Mouse (Mus musculus): ENCODE data around the gene N6amt1. TPM values are rescaled to one million over a fixed set of nuclear protein-coding genes. Genes with fewer than 3 reads are reported as not detected.

The N6amt1 gene
- polyA plus RNA-seq, 1 experiment from 2014 or later, result 27.5 TPM

DNA sequence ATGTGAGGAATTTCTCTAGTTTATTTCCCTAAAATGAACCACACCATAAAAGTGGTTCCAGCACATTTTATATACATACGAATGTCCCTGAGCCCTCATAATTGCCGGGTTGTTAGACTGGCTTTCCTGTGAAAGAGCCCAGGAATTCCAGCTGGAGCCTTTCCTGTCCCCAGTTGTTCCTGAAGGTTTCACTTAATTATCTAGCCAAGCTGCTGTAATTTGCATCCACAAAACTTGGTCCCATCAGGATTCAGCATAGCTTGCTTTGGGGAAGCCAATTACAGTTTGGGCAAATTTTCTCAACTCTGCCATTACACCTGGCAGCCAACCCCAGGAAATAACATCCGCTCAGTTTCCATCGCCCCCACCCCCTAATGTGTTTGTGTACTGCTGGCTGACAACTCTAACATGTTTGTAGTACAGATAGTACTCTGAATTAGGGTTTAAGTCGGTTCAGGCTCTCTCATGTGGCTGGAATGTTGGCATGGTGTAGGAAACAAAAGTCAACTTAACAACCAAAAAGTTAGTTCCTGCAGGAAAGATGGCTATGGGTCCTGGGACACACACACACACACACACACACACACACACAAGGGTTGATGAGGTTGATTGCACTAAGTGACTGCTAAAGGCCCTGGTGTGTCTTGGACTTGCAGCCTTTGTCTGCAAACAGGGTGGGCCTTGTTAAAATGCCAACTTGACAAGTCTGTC is 34.3 kb upstream of the N6amt1 start:
- Histone ChIP-seq H3K27ac (ENCODE audit: low read depth) (0 out of 2 replicates have a peak overlapping the region, but pooled peaks have one; percentile 24), H3K9me3 (ENCODE audit: low read depth, low read length) (no peaks in the 10 kb centered on the region), H3K4me2 (no peak overlapping the region), H3K9ac (no peak overlapping the region), H3K4me3 (ENCODE audit: low read depth, low read length) (no peak overlapping the region), H3K4me1 (ENCODE audit: insufficient read depth) (no peaks in the 10 kb centered on the region), H3K27me3 (ENCODE audit: insufficient read depth, low read length) (no peaks in the 10 kb centered on the region), H3K36me3 (ENCODE audit: insufficient read depth) (no peaks in the 10 kb centered on the region)
- 48% methylated on average over 5 of the region's 5 CpGs for WGBS
- DNase-seq (peak; percentile 54), ATAC-seq (ENCODE audit: insufficient read depth) (peak; percentile 58)
- TF ChIP-seq CTCF (IDR thresholded peaks at IDR 0.05; ENCODE audit: low read depth), result no peak

- no peak for ATAC-seq (ENCODE audit: insufficient read depth)
- H3K9ac ChIP-seq, result no peak overlapping the region
- no peaks in the 10 kb centered on the region for H3K36me3 ChIP-seq (ENCODE audit: insufficient read depth)
- 0 out of 2 replicates have a peak overlapping the region, but pooled peaks have one; percentile 24 for H3K27ac ChIP-seq (ENCODE audit: low read depth)
- no peaks in the 10 kb centered on the region for H3K27me3 ChIP-seq (ENCODE audit: insufficient read depth, low read length)
- no peak for TF ChIP-seq CTCF (IDR thresholded peaks at IDR 0.05; ENCODE audit: low read depth)
- DNase-seq, result no peak
- 65% methylated on average over 2 of the region's 2 CpGs for WGBS
- H3K4me3 ChIP-seq (ENCODE audit: low read depth, low read length), result no peak overlapping the region
- no peaks in the 10 kb centered on the region for H3K9me3 ChIP-seq (ENCODE audit: low read depth, low read length)
- H3K4me2 ChIP-seq, result no peak overlapping the region
- no peaks in the 10 kb centered on the region for H3K4me1 ChIP-seq (ENCODE audit: insufficient read depth)
Measured at GRCm38 (mm10) chr16:87320252-87320555, 33.8 kb upstream of the N6amt1 start.

GRCm38 (mm10) chr16:87324571-87324970 is 29.4 kb upstream of the N6amt1 start:
- Histone ChIP-seq H3K4me3 (ENCODE audit: low read depth, low read length) (no peak overlapping the region), H3K27me3 (ENCODE audit: insufficient read depth, low read length) (no peaks in the 10 kb centered on the region), H3K4me2 (no peak overlapping the region), H3K4me1 (ENCODE audit: insufficient read depth) (no peaks in the 10 kb centered on the region), H3K27ac (ENCODE audit: low read depth) (no peak overlapping the region), H3K9me3 (ENCODE audit: low read depth, low read length) (no peaks in the 10 kb centered on the region), H3K36me3 (ENCODE audit: insufficient read depth) (no peaks in the 10 kb centered on the region), H3K9ac (no peak overlapping the region)
- TF ChIP-seq CTCF (IDR thresholded peaks at IDR 0.05; ENCODE audit: low read depth), result no peak
- peak; percentile 21; the same call in 1 of the 2 replicates for ATAC-seq (ENCODE audit: insufficient read depth)
- 37% methylated on average over 5 of the region's 5 CpGs for WGBS
- DNase-seq, result peak; percentile 75

DNA sequence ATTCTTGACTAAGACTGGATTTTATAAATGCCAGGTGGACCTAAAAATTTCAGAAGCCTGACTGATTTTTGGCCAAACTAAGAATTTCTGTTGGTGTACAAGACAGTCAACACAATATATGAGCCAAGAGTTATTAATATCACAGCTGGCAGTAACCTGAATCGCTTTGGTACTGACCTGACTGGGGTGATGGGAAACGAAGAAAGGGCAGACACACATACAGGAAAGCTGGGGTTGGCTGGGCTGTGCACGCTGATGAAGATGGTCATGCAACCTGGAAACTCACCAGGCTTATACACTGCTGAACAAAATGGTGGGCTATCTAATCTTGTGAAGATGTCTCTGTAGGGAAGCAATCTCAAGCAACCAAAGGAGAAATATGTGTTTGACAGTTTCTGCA is 24.0 kb upstream of the N6amt1 start:
- H3K9ac ChIP-seq, result no peak overlapping the region
- H3K27me3 ChIP-seq (ENCODE audit: insufficient read depth, low read length), result no peaks in the 10 kb centered on the region
- TF ChIP-seq CTCF (IDR thresholded peaks at IDR 0.05; ENCODE audit: low read depth), result no peak
- WGBS, result 82% methylated on average over 3 of the region's 3 CpGs
- H3K9me3 ChIP-seq (ENCODE audit: low read depth, low read length), result no peaks in the 10 kb centered on the region
- H3K27ac ChIP-seq (ENCODE audit: low read depth), result no peak overlapping the region
- no peak for ATAC-seq (ENCODE audit: insufficient read depth)
- H3K4me3 ChIP-seq (ENCODE audit: low read depth, low read length), result no peak overlapping the region
- no peak overlapping the region for H3K4me2 ChIP-seq
- no peaks in the 10 kb centered on the region for H3K36me3 ChIP-seq (ENCODE audit: insufficient read depth)
- no peak for DNase-seq
- no peaks in the 10 kb centered on the region for H3K4me1 ChIP-seq (ENCODE audit: insufficient read depth)

DNA sequence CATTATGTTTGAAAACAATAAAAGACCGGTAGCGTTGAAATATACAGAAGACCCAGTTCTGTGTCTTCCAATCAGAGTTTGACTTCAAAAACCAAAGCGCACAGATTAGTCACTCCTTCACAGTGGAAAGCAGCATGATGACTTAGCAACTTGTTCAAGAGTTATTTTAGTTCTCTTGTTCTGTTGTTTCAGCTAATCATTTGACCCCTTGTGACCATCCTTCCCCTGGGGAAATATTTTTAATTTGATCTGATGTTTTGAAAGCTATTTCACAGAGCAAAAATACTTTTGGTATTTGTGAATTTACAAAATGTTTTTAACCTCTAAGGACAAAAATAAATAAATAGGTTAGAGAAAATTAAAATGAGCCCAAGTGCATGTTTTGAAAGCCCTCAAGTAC is 19.2 kb upstream of the N6amt1 start:
- H3K9ac ChIP-seq, result no peak overlapping the region

GRCm38 (mm10) chr16:87341043-87341572 is 12.9 kb upstream of the N6amt1 start:
- Histone ChIP-seq H3K27ac (ENCODE audit: low read depth) (no peak overlapping the region), H3K4me3 (ENCODE audit: low read depth, low read length) (no peak overlapping the region), H3K4me2 (no peak overlapping the region), H3K9me3 (ENCODE audit: low read depth, low read length) (no peaks in the 10 kb centered on the region), H3K36me3 (ENCODE audit: insufficient read depth) (no peaks in the 10 kb centered on the region), H3K27me3 (ENCODE audit: insufficient read depth, low read length) (no peaks in the 10 kb centered on the region), H3K9ac (no peak overlapping the region), H3K4me1 (ENCODE audit: insufficient read depth) (no peaks in the 10 kb centered on the region)
- 72% methylated on average over 6 of the region's 6 CpGs for WGBS
- ATAC-seq (ENCODE audit: insufficient read depth) (no peak), DNase-seq (no peak)
- TF ChIP-seq CTCF (IDR thresholded peaks at IDR 0.05; ENCODE audit: low read depth), result no peak

More for the DNA sequence above, 19.2 kb upstream of the N6amt1 start:
- ATAC-seq (ENCODE audit: insufficient read depth), result no peak
- DNase-seq, result no peak
- Histone ChIP-seq H3K27ac (ENCODE audit: low read depth) (no peak overlapping the region), H3K4me2 (no peak overlapping the region), H3K36me3 (ENCODE audit: insufficient read depth) (no peaks in the 10 kb centered on the region), H3K4me1 (ENCODE audit: insufficient read depth) (no peaks in the 10 kb centered on the region), H3K9me3 (ENCODE audit: low read depth, low read length) (no peaks in the 10 kb centered on the region), H3K27me3 (ENCODE audit: insufficient read depth, low read length) (no peaks in the 10 kb centered on the region), H3K4me3 (ENCODE audit: low read depth, low read length) (no peak overlapping the region)
- WGBS, result 92% methylated on average over 3 of the region's 3 CpGs
- no peak for TF ChIP-seq CTCF (IDR thresholded peaks at IDR 0.05; ENCODE audit: low read depth)

DNA sequence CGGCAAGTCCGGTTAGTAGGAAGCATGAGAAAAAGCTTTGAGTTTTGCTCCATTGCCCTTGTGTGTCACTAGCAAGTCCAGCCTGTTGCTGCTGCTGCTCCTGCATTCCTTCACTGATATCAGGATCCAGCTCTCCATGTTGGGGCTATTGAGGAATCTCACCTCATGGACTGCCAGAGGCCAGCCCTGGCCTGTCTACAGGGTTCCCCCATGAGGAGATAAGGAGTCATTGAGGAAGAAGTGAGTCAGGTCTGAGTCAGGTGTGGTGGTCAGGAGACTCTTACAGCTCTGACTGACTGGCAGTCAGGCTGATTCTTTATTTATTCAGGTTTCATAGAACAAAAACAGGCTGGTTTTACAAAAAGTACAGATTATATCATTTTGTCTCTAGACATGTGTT is 5.9 kb upstream of the N6amt1 start:
- Histone ChIP-seq H3K9ac (no peak overlapping the region), H3K27ac (ENCODE audit: low read depth) (no peak overlapping the region), H3K4me2 (no peak overlapping the region), H3K36me3 (ENCODE audit: insufficient read depth) (no peaks in the 10 kb centered on the region), H3K27me3 (ENCODE audit: insufficient read depth, low read length) (no peaks in the 10 kb centered on the region), H3K4me1 (ENCODE audit: insufficient read depth) (no peaks in the 10 kb centered on the region; the same call in 1 of the 2 replicates), H3K4me3 (ENCODE audit: low read depth, low read length) (no peak overlapping the region), H3K9me3 (ENCODE audit: low read depth, low read length) (no peaks in the 10 kb centered on the region)
- DNase-seq (peak; percentile 2), ATAC-seq (ENCODE audit: insufficient read depth) (0 out of 2 replicates have a peak, but pooled peaks have one; percentile 62)
- no peak for TF ChIP-seq CTCF (IDR thresholded peaks at IDR 0.05; ENCODE audit: low read depth)
- whole genome bisulfite sequencing, result 81% methylated on average over 2 of the region's 2 CpGs
